Mouse (Mus musculus): ENCODE data around the gene Robo3.

DNA sequence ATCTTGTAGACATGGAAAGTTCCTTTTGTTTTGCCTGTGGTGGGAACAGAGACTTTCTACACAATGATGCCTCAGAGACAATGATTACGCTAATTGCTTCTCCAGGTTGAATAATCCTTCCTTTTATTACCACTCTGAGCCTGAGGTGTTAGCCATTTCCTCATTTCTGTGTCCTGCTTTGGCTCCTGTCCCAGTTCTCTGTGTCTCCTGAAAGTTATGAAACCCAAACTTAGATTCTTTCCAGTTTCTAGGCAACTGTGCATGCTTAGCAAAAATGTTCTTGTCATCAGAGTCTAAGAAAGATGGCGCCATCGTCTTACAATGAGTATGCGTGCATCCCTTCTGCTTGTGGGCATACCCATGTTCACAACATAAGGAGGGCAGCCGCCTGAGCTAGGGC, 57.3 kb downstream of the Robo3 start:
- TF ChIP-seq CTCF (IDR thresholded peaks at IDR 0.05) (no peak), POLR2A (IDR thresholded peaks at IDR 0.05; ENCODE audit: insufficient read depth, low read depth, low read length) (no peak), EP300 (IDR thresholded peaks at IDR 0.05; ENCODE audit: insufficient read depth, low read depth, low read length) (no peak)

Data from heart, adult 2 months (tissue).